Mouse (Mus musculus) neural tube, embryonic 15.5 days (tissue): ENCODE results near the gene Tox3. TPM values are rescaled to one million over a fixed set of nuclear protein-coding genes. Genes with fewer than 3 reads are reported as not detected.

ENCODE experiments used
- ATAC-seq: fragments of 200-750 bp; cut with Nextera tagmentation; 2 replicates; pipeline ENCODE4 v1.8.0; 2017; ENCODE audit warnings: mild to moderate bottlenecking, moderate TSS enrichment, moderate library complexity; ENCODE audit not compliant: low FRiP score
- H3K27ac ChIP-seq: fragments of 300-500 bp; sonication (generic); replicated peaks from 2 replicates; pipeline ENCODE4 v1.5.1; 2015; ENCODE audit warnings: mild to moderate bottlenecking, inconsistent platforms
- H3K27me3 ChIP-seq: fragments of 300-500 bp; sonication (generic); replicated peaks from 2 replicates; pipeline ENCODE4 v1.6.1; 2015; ENCODE audit warnings: inconsistent platforms
- H3K36me3 ChIP-seq: fragments of 300-500 bp; sonication (generic); 2 replicates; pipeline ENCODE4 v1.6.1; 2015; ENCODE audit warnings: inconsistent platforms
- H3K4me1 ChIP-seq: fragments of 300-500 bp; sonication (generic); 2 replicates; pipeline ENCODE4 v1.6.1; 2015; ENCODE audit warnings: inconsistent platforms
- H3K4me2 ChIP-seq: fragments of 300-500 bp; sonication (generic); 2 replicates; pipeline ENCODE4 v1.6.1; 2015; ENCODE audit warnings: inconsistent platforms, mild to moderate bottlenecking, moderate library complexity
- H3K4me3 ChIP-seq: fragments of 300-500 bp; sonication (generic); replicated peaks from 2 replicates; pipeline ENCODE4 v1.5.1; 2015; ENCODE audit warnings: mild to moderate bottlenecking, inconsistent platforms
- H3K9ac ChIP-seq: fragments of 300-500 bp; sonication (generic); replicated peaks from 2 replicates; pipeline ENCODE4 v1.6.1; 2015; ENCODE audit warnings: mild to moderate bottlenecking, inconsistent platforms
- H3K9me3 ChIP-seq: fragments of 300-500 bp; sonication (generic); replicated peaks from 2 replicates; pipeline ENCODE4 v1.6.1; 2016; ENCODE audit warnings: inconsistent platforms
- WGBS: fragments of 180-500 bp; shearing (Covaris S2); methylation state at CpG from one replicate; pipeline ENCODE4 v1.1.7; 2015; ENCODE audit warnings: mixed read lengths; 5-methylcytosine and 5-hydroxymethylcytosine counted together
- polyA plus RNA-seq: library from polyadenylated mRNA; unstranded; fragments of >200 nt; fragmentation: Nextera tagmentation; extraction: Ambion mirVana; gene quantifications from 2 replicates; pipeline ENCODE4 v1.2.1, GENCODE M21; 2015

Gene Tox3
- polyA plus RNA-seq, 1 experiment from 2014 or later = 23.4 TPM

GRCm38 (mm10) chr8:90266986-90267385, 81.2 kb downstream of the Tox3 start:
- ATAC-seq = no peak
- H3K4me2 ChIP-seq = no peak overlapping the region
- no peak overlapping the region for H3K4me3 ChIP-seq
- 40% methylated on average over 3 of the region's 3 CpGs for WGBS
- peaks cover 28% of the 10 kb centered on the region for H3K4me1 ChIP-seq
- H3K9ac ChIP-seq = no peak overlapping the region
- no peaks in the 10 kb centered on the region for H3K27me3 ChIP-seq
- no peaks in the 10 kb centered on the region for H3K36me3 ChIP-seq
- peak overlapping the region; percentile 67; the same call in 1 of the 2 replicates for H3K27ac ChIP-seq
- no peaks in the 10 kb centered on the region for H3K9me3 ChIP-seq

- no peak overlapping the region for H3K4me2 ChIP-seq
- H3K9me3 ChIP-seq = no peaks in the 10 kb centered on the region
- peak overlapping the region; percentile 56 for H3K27ac ChIP-seq
- H3K4me1 ChIP-seq = peaks cover 22% of the 10 kb centered on the region
- no peak overlapping the region for H3K9ac ChIP-seq
- no peaks in the 10 kb centered on the region for H3K27me3 ChIP-seq
- no peaks in the 10 kb centered on the region for H3K36me3 ChIP-seq
- no peak overlapping the region for H3K4me3 ChIP-seq
- 47% methylated on average over 8 of the region's 8 CpGs for WGBS
- ATAC-seq = no peak
Observed at GRCm38 (mm10) chr8:90266239-90266638, 81.9 kb downstream of the Tox3 start.

- no peak for ATAC-seq
- H3K4me2 ChIP-seq = peak overlapping the region; percentile 17
- peak overlapping the region; percentile 38; the same call in 1 of the 2 replicates for H3K27ac ChIP-seq
- no peak overlapping the region for H3K9ac ChIP-seq
- H3K9me3 ChIP-seq = no peaks in the 10 kb centered on the region
- WGBS = 33% methylated on average over 11 of the region's 11 CpGs
- no peak overlapping the region for H3K4me3 ChIP-seq
- H3K4me1 ChIP-seq = peaks cover 10% of the 10 kb centered on the region
- H3K27me3 ChIP-seq = no peaks in the 10 kb centered on the region
- peaks cover 3% of the 10 kb centered on the region; the same call in 1 of the 2 replicates for H3K36me3 ChIP-seq
Observed at GRCm38 (mm10) chr8:90254158-90254867, 93.8 kb downstream of the Tox3 start.

GRCm38 (mm10) chr8:90246357-90246756, 101.8 kb downstream of the Tox3 start:
- Histone ChIP-seq H3K4me1 (peaks cover 20% of the 10 kb centered on the region), H3K4me3 (no peak overlapping the region), H3K27ac (peak overlapping the region; percentile 60; the same call in 1 of the 2 replicates), H3K9ac (no peak overlapping the region), H3K9me3 (no peaks in the 10 kb centered on the region), H3K27me3 (no peaks in the 10 kb centered on the region), H3K36me3 (no peaks in the 10 kb centered on the region), H3K4me2 (no peak overlapping the region)
- no peak for ATAC-seq
- 38% methylated on average over 8 of the region's 8 CpGs for WGBS

- H3K4me1 ChIP-seq = peaks cover 21% of the 10 kb centered on the region
- no peak overlapping the region for H3K9ac ChIP-seq
- H3K36me3 ChIP-seq = no peaks in the 10 kb centered on the region
- H3K27me3 ChIP-seq = no peaks in the 10 kb centered on the region
- no peak for ATAC-seq
- no peaks in the 10 kb centered on the region for H3K9me3 ChIP-seq
- WGBS = 25% methylated on average over 3 of the region's 3 CpGs
- no peak overlapping the region for H3K4me3 ChIP-seq
- H3K4me2 ChIP-seq = no peak overlapping the region
- no peak overlapping the region; the same call in 1 of the 2 replicates for H3K27ac ChIP-seq
Observed at GRCm38 (mm10) chr8:90245828-90246227, 102.3 kb downstream of the Tox3 start.

- Histone ChIP-seq H3K9me3 (no peaks in the 10 kb centered on the region), H3K27me3 (no peaks in the 10 kb centered on the region), H3K4me3 (no peak overlapping the region), H3K4me2 (no peak overlapping the region), H3K36me3 (no peaks in the 10 kb centered on the region), H3K27ac (peak overlapping the region; percentile 54), H3K9ac (no peak overlapping the region), H3K4me1 (peaks cover 21% of the 10 kb centered on the region)
- no peak for ATAC-seq
- 32% methylated on average over 5 of the region's 5 CpGs for WGBS
Observed at GRCm38 (mm10) chr8:90245187-90245586, 103.0 kb downstream of the Tox3 start.

GRCm38 (mm10) chr8:90244458-90245145, 103.5 kb downstream of the Tox3 start:
- peak; percentile 88 for ATAC-seq

GRCm38 (mm10) chr8:90243957-90244356, 104.2 kb downstream of the Tox3 start:
- Histone ChIP-seq H3K4me1 (peaks cover 21% of the 10 kb centered on the region), H3K4me3 (no peak overlapping the region), H3K36me3 (no peaks in the 10 kb centered on the region), H3K4me2 (no peak overlapping the region), H3K9me3 (no peaks in the 10 kb centered on the region), H3K9ac (no peak overlapping the region), H3K27ac (no peak overlapping the region; the same call in 1 of the 2 replicates), H3K27me3 (no peaks in the 10 kb centered on the region)
- no peak for ATAC-seq
- WGBS = 56% methylated on average over 5 of the region's 5 CpGs

More at GRCm38 (mm10) chr8:90244458-90245145, 103.5 kb downstream of the Tox3 start:
- Histone ChIP-seq H3K27me3 (no peaks in the 10 kb centered on the region), H3K4me1 (peaks cover 21% of the 10 kb centered on the region), H3K4me2 (no peak overlapping the region), H3K4me3 (no peak overlapping the region), H3K36me3 (no peaks in the 10 kb centered on the region), H3K9ac (no peak overlapping the region), H3K27ac (peak overlapping the region; percentile 54), H3K9me3 (no peaks in the 10 kb centered on the region)
- WGBS = 23% methylated on average over 10 of the region's 10 CpGs

- WGBS = 84% methylated on average over 2 of the region's 2 CpGs
- H3K4me2 ChIP-seq = no peak overlapping the region
- ATAC-seq = no peak
- no peak overlapping the region for H3K27ac ChIP-seq
- H3K36me3 ChIP-seq = no peaks in the 10 kb centered on the region
- H3K4me3 ChIP-seq = no peak overlapping the region
- no peaks in the 10 kb centered on the region for H3K27me3 ChIP-seq
- H3K9me3 ChIP-seq = no peaks in the 10 kb centered on the region
- peaks cover 21% of the 10 kb centered on the region for H3K4me1 ChIP-seq
- H3K9ac ChIP-seq = no peak overlapping the region
Observed at GRCm38 (mm10) chr8:90242351-90242750, 105.8 kb downstream of the Tox3 start.

- Histone ChIP-seq H3K27me3 (no peaks in the 10 kb centered on the region), H3K36me3 (no peaks in the 10 kb centered on the region), H3K27ac (no peak overlapping the region), H3K9ac (no peak overlapping the region), H3K4me2 (no peak overlapping the region), H3K4me3 (no peak overlapping the region), H3K4me1 (peaks cover 20% of the 10 kb centered on the region), H3K9me3 (no peaks in the 10 kb centered on the region)
- 42% methylated on average over 4 of the region's 4 CpGs for WGBS
- ATAC-seq = no peak
Observed at GRCm38 (mm10) chr8:90241461-90241860, 106.7 kb downstream of the Tox3 start.

- 42% methylated on average over 8 of the region's 8 CpGs for WGBS
- H3K9me3 ChIP-seq = no peaks in the 10 kb centered on the region
- no peak overlapping the region for H3K4me2 ChIP-seq
- peaks cover 9% of the 10 kb centered on the region for H3K4me1 ChIP-seq
- no peak overlapping the region for H3K27ac ChIP-seq
- no peaks in the 10 kb centered on the region for H3K27me3 ChIP-seq
- H3K36me3 ChIP-seq = no peaks in the 10 kb centered on the region
- no peak overlapping the region for H3K9ac ChIP-seq
- H3K4me3 ChIP-seq = no peak overlapping the region
- ATAC-seq = no peak
Observed at GRCm38 (mm10) chr8:90232501-90232900, 115.6 kb downstream of the Tox3 start.

- H3K4me1 ChIP-seq = no peaks in the 10 kb centered on the region
- H3K9ac ChIP-seq = no peak overlapping the region
- no peaks in the 10 kb centered on the region for H3K9me3 ChIP-seq
- H3K4me3 ChIP-seq = no peak overlapping the region
- no peaks in the 10 kb centered on the region for H3K27me3 ChIP-seq
- no peak overlapping the region for H3K27ac ChIP-seq
- ATAC-seq = no peak
- no peak overlapping the region for H3K4me2 ChIP-seq
- WGBS = 32% methylated on average over 1 of the region's 1 CpGs
- H3K36me3 ChIP-seq = no peaks in the 10 kb centered on the region
Observed at GRCm38 (mm10) chr8:90224172-90224571, 124.0 kb downstream of the Tox3 start.
